Mouse (Mus musculus): Measurements from ENCODE around the gene Gm42669. TPM values are rescaled to one million over a fixed set of nuclear protein-coding genes. Genes with fewer than 3 reads are reported as not detected.

Gm42669 gene
- total and polyA plus RNA-seq, 2 experiments = 0.18 TPM; not detected in 1

GRCm38 (mm10) chr5:107597301-107598077 lies 90.1 kb downstream of the Gm42669 start, which contains the start of the genes Rpap2 and Glmn:
Gene Rpap2 (plus strand): TSS chr5:107597373.
Gene Glmn (minus strand): TSS chr5:107597888.
- Histone ChIP-seq H3K9ac (ENCODE audit: low read depth, low read length) (peak within 1 kb of the TSS; percentile 87), H3K27me3 (ENCODE audit: control insufficient read depth, insufficient read depth, low read length) (no peaks in the 10 kb centered on the region), H3K27ac (replicated peaks; ENCODE audit: insufficient read depth, low read depth, low read length) (peak within 1 kb of the TSS; percentile 87), H3K4me3 (ENCODE audit: insufficient read depth, low read depth, low read length) (peak within 1 kb of the TSS; percentile 98), H3K36me3 (ENCODE audit: control insufficient read depth, insufficient read depth, low read length) (peaks cover 10% of the 10 kb centered on the region), H3K79me2 (ENCODE audit: control insufficient read depth, insufficient read depth, low read length) (no peaks in the 10 kb centered on the region), H3K4me1 (ENCODE audit: control insufficient read depth, insufficient read depth, low read length) (no peaks in the 10 kb centered on the region)
- DNase-seq (ENCODE audit: extremely low read depth, low read depth, low spot score) = peak; percentile 73
- TF ChIP-seq POLR2A (IDR thresholded peaks at IDR 0.05; ENCODE audit: extremely low read depth, insufficient read depth, low read length) = peak; percentile 58
- TF ChIP-seq CTCF (IDR thresholded peaks at IDR 0.05; ENCODE audit: low read depth, low read length) = no peak
- WGBS = under 1% methylated on average over 44 of the region's 64 CpGs

GRCm38 (mm10) chr5:107598380-107598779 lies 91.0 kb downstream of the Gm42669 start:
- Histone ChIP-seq H3K9ac (ENCODE audit: low read depth, low read length) (no peak overlapping the region), H3K27me3 (ENCODE audit: control insufficient read depth, insufficient read depth, low read length) (no peaks in the 10 kb centered on the region), H3K4me3 (ENCODE audit: insufficient read depth, low read depth, low read length) (no peak overlapping the region), H3K27ac (replicated peaks; ENCODE audit: insufficient read depth, low read depth, low read length) (no peak overlapping the region), H3K36me3 (ENCODE audit: control insufficient read depth, insufficient read depth, low read length) (peaks cover 16% of the 10 kb centered on the region), H3K4me1 (ENCODE audit: control insufficient read depth, insufficient read depth, low read length) (no peaks in the 10 kb centered on the region), H3K79me2 (ENCODE audit: control insufficient read depth, insufficient read depth, low read length) (no peaks in the 10 kb centered on the region)
- DNase-seq (ENCODE audit: extremely low read depth, low read depth, low spot score) = no peak
- WGBS = 34% methylated on average over 4 of the region's 4 CpGs
- TF ChIP-seq CTCF (IDR thresholded peaks at IDR 0.05; ENCODE audit: low read depth, low read length) (no peak), POLR2A (IDR thresholded peaks at IDR 0.05; ENCODE audit: extremely low read depth, insufficient read depth, low read length) (no peak)

DNA sequence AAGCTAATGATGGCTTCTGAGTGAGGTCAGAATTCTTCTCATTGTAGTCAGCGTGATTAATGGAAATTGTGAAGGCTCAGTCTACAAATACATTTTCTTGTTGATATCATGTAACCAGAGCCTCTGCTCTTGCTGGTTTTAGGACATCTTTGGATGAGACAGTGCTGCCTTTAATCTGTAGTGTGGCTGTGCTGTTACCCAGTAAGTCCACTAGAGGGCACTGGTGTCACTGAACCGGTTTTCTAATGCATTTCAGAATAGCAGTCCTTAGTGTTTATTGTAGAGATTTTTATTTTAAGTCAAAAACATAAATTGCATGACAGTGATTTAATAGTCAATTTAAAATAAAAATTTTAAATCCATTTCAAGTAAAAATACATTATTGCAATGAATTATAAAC lies 103.8 kb downstream of the Gm42669 start:
- Histone ChIP-seq H3K27me3 (ENCODE audit: control insufficient read depth, insufficient read depth, low read length) (no peaks in the 10 kb centered on the region), H3K4me1 (ENCODE audit: control insufficient read depth, insufficient read depth, low read length) (no peaks in the 10 kb centered on the region), H3K9ac (ENCODE audit: low read depth, low read length) (no peak overlapping the region), H3K36me3 (ENCODE audit: control insufficient read depth, insufficient read depth, low read length) (peaks cover 25% of the 10 kb centered on the region), H3K27ac (replicated peaks; ENCODE audit: insufficient read depth, low read depth, low read length) (no peak overlapping the region), H3K79me2 (ENCODE audit: control insufficient read depth, insufficient read depth, low read length) (no peaks in the 10 kb centered on the region), H3K4me3 (ENCODE audit: insufficient read depth, low read depth, low read length) (no peak overlapping the region)
- WGBS = 6% methylated on average over 2 of the region's 2 CpGs
- DNase-seq (ENCODE audit: extremely low read depth, low read depth, low spot score) = peak; percentile 34
- TF ChIP-seq CTCF (IDR thresholded peaks at IDR 0.05; ENCODE audit: low read depth, low read length) (peak; percentile 62), POLR2A (IDR thresholded peaks at IDR 0.05; ENCODE audit: extremely low read depth, insufficient read depth, low read length) (no peak)

DNA sequence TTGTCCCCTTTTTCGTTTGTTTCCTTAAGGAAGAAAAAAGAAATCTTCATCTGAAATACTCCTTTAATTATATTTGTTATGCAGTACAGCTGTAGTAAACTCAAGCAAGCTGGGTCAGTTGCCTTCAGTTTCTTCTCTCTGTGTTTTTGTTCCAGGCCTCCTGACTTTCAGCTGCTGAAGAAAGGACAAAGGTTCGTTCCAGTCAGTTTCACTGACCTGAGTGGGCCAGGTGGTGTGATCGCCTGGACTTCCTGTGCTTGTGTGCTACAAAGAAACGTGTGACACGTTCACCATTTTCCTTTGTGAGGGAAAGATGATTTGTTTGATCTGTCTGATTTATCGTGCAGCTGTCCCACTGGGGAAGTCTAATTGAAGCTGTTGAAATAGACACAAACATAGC lies 110.6 kb downstream of the Gm42669 start:
- 84% methylated on average over 6 of the region's 6 CpGs for WGBS
- Histone ChIP-seq H3K36me3 (ENCODE audit: control insufficient read depth, insufficient read depth, low read length) (peaks cover 46% of the 10 kb centered on the region), H3K9ac (ENCODE audit: low read depth, low read length) (no peak overlapping the region), H3K79me2 (ENCODE audit: control insufficient read depth, insufficient read depth, low read length) (no peaks in the 10 kb centered on the region), H3K27me3 (ENCODE audit: control insufficient read depth, insufficient read depth, low read length) (no peaks in the 10 kb centered on the region), H3K27ac (replicated peaks; ENCODE audit: insufficient read depth, low read depth, low read length) (no peak overlapping the region), H3K4me1 (ENCODE audit: control insufficient read depth, insufficient read depth, low read length) (no peaks in the 10 kb centered on the region), H3K4me3 (ENCODE audit: insufficient read depth, low read depth, low read length) (no peak overlapping the region)
- DNase-seq (ENCODE audit: extremely low read depth, low read depth, low spot score) = no peak
- no peak for TF ChIP-seq CTCF (IDR thresholded peaks at IDR 0.05; ENCODE audit: low read depth, low read length)
- no peak for TF ChIP-seq POLR2A (IDR thresholded peaks at IDR 0.05; ENCODE audit: extremely low read depth, insufficient read depth, low read length)

DNA sequence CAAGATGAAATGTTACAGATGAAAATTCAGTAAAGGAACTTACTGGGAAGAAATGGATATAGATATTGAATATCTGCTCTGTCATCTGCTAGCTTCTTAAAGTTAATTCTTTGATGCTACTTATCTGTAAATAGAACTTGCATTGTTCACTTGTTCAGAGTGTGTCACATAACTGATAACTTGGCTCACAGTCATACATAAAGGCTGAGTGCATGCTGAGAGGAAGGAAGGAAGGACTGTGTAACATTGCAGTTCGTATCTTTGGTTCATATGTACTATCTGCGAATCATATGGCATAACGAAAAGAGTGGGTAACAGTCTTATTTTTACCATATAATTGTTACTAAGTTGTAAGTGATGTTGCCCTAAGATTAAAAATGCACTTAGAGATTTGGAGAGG lies 113.9 kb downstream of the Gm42669 start:
- no peak for DNase-seq (ENCODE audit: extremely low read depth, low read depth, low spot score)
- no peak overlapping the region for H3K27ac ChIP-seq (replicated peaks; ENCODE audit: insufficient read depth, low read depth, low read length)
- H3K4me3 ChIP-seq (ENCODE audit: insufficient read depth, low read depth, low read length) = no peak overlapping the region
- H3K79me2 ChIP-seq (ENCODE audit: control insufficient read depth, insufficient read depth, low read length) = no peaks in the 10 kb centered on the region
- H3K9ac ChIP-seq (ENCODE audit: low read depth, low read length) = no peak overlapping the region
- H3K27me3 ChIP-seq (ENCODE audit: control insufficient read depth, insufficient read depth, low read length) = no peaks in the 10 kb centered on the region
- H3K4me1 ChIP-seq (ENCODE audit: control insufficient read depth, insufficient read depth, low read length) = no peaks in the 10 kb centered on the region
- 91% methylated on average over 3 of the region's 3 CpGs for WGBS
- TF ChIP-seq POLR2A (IDR thresholded peaks at IDR 0.05; ENCODE audit: extremely low read depth, insufficient read depth, low read length) (no peak), CTCF (IDR thresholded peaks at IDR 0.05; ENCODE audit: low read depth, low read length) (no peak)
- peaks cover 43% of the 10 kb centered on the region for H3K36me3 ChIP-seq (ENCODE audit: control insufficient read depth, insufficient read depth, low read length)

Other genes starting within 250 kb of the Gm42669 start
- 6.6 and 8.2 TPM in 2 replicates for gene Tgfbr3, start 218.0 kb upstream of the Gm42669 start, total RNA-seq (2014; rRNA removed)
- 2.2 and 4.0 TPM in 2 replicates for gene Tgfbr3, start 218.0 kb upstream of the Gm42669 start, polyA plus RNA-seq (2012; rRNA removed)
- 1.8 and 1.9 TPM in 2 replicates for gene Brdt, start 176.5 kb upstream of the Gm42669 start, total RNA-seq (2014; rRNA removed)
- 0.81 and 0.83 TPM in 2 replicates for gene Brdt, start 176.5 kb upstream of the Gm42669 start, polyA plus RNA-seq (2012; rRNA removed)
- 0.65 TPM in 1 of 2 replicates, not detected in the other for gene Ephx4, start 104.9 kb upstream of the Gm42669 start, total RNA-seq (2014; rRNA removed)
- gene Ephx4, start 104.9 kb upstream of the Gm42669 start, polyA plus RNA-seq (2012; rRNA removed) = not detected in 2 replicates
- not detected in 2 replicates for gene Lpcat2b, start 76.1 kb upstream of the Gm42669 start, total RNA-seq (2014; rRNA removed)
- not detected in 2 replicates for gene Lpcat2b, start 76.1 kb upstream of the Gm42669 start, polyA plus RNA-seq (2012; rRNA removed)
- gene Btbd8, start 69.6 kb upstream of the Gm42669 start, total RNA-seq (2014; rRNA removed) = 2.1 and 3.4 TPM in 2 replicates
- gene Btbd8, start 69.6 kb upstream of the Gm42669 start, polyA plus RNA-seq (2012; rRNA removed) = 0.33 and 0.37 TPM in 2 replicates
- 0.07 and 0.18 TPM in 2 replicates for gene 1700028K03Rik, start 27.1 kb downstream of the Gm42669 start, total RNA-seq (2014; rRNA removed)
- not detected in 2 replicates for gene 1700028K03Rik, start 27.1 kb downstream of the Gm42669 start, polyA plus RNA-seq (2012; rRNA removed)
- gene Rpap2, start 89.8 kb downstream of the Gm42669 start, total RNA-seq (2014; rRNA removed) = 9.1 and 11.6 TPM in 2 replicates
- 2.6 and 2.9 TPM in 2 replicates for gene Rpap2, start 89.8 kb downstream of the Gm42669 start, polyA plus RNA-seq (2012; rRNA removed)
- 3.8 and 4.0 TPM in 2 replicates for gene Glmn, start 90.3 kb downstream of the Gm42669 start, total RNA-seq (2014; rRNA removed)
- gene Glmn, start 90.3 kb downstream of the Gm42669 start, polyA plus RNA-seq (2012; rRNA removed) = 0.27 and 0.45 TPM in 2 replicates
- gene Gfi1, start 218.4 kb downstream of the Gm42669 start, total RNA-seq (2014; rRNA removed) = 0.07 and 0.09 TPM in 2 replicates
- 0.12 TPM in 1 of 2 replicates, not detected in the other for gene Gfi1, start 218.4 kb downstream of the Gm42669 start, polyA plus RNA-seq (2012; rRNA removed)